ENCODE assay signal across 17 mouse cellular contexts in genomic region chr2:65193091-65193795, GRCm38 (mm10). TPM values are rescaled to one million over a fixed set of nuclear protein-coding genes. Genes with fewer than 3 reads are reported as not detected.
DNase-seq lines count a peak whose midpoint lies in the region; ATAC-seq and TF ChIP-seq lines count a peak whose summit lies in the region.
"Had no signal": no experiment of that assay in that cellular context is flagged by ENCODE, and none has a peak within 500 bp of the region (broad histone marks: within the 10 kb centered on the region; RNA-seq: fewer than 3 reads in every experiment).

No protein-coding gene starts in this region.

- H3K9ac ChIP-seq in heart, adult 2 months (ENCODE audit: low read depth, low read length) = no peak overlapping the region
- H3K9ac ChIP-seq in liver, adult 2 months (ENCODE audit: low read depth, low read length) = no peak overlapping the region
- no peak overlapping the region for H3K9ac ChIP-seq in liver, embryonic 11.5 days (ENCODE audit: low read depth, low read length)
- H3K9ac ChIP-seq: forebrain, postnatal 0 days; hindbrain, embryonic 12.5 days; neural tube, embryonic 15.5 days had no signal

- H3K36me3 ChIP-seq in heart, adult 2 months (ENCODE audit: control insufficient read depth, insufficient read depth, low read length) = peaks cover 18% of the 10 kb centered on the region
- H3K36me3 ChIP-seq in liver, adult 2 months (ENCODE audit: control insufficient read depth, insufficient read depth, low read length) = no peaks in the 10 kb centered on the region
- no peaks in the 10 kb centered on the region for H3K36me3 ChIP-seq in liver, embryonic 11.5 days (ENCODE audit: control insufficient read depth, insufficient read depth, low read length)
- H3K36me3 ChIP-seq: hindbrain, embryonic 12.5 days; neural tube, embryonic 15.5 days had no signal

- ATAC-seq in liver, embryonic 11.5 days (replicated peaks; ENCODE audit: low FRiP score) = no peak
- 0 out of 2 replicates have a peak, but pooled peaks have one; percentile 12 for ATAC-seq in common myeloid progenitor, adult 5-6 weeks (replicated peaks; ENCODE audit: low read depth, poor library complexity, severe bottlenecking)
- ATAC-seq: CD4-positive, CD25-positive, alpha-beta regulatory T cell, adult 4 months; forebrain, postnatal 0 days; intestine, embryonic 16.5 days had no signal

- no peak for TF ChIP-seq EP300 in heart, adult 2 months (IDR thresholded peaks at IDR 0.05; ENCODE audit: insufficient read depth, low read depth, low read length)

- 41% methylated on average over 12 of the region's 12 CpGs for WGBS in heart, adult 2 months
- 75% methylated on average over 12 of the region's 12 CpGs for WGBS in liver, adult 2 months
- 71% methylated on average over 12 of the region's 12 CpGs for WGBS in liver, embryonic 11.5 days

- H3K4me1 ChIP-seq in heart, adult 2 months (ENCODE audit: control insufficient read depth, insufficient read depth, low read length) = peaks cover 17% of the 10 kb centered on the region
- H3K4me1 ChIP-seq in liver, adult 2 months (ENCODE audit: control insufficient read depth, insufficient read depth, low read length) = peaks cover 4% of the 10 kb centered on the region
- no peaks in the 10 kb centered on the region for H3K4me1 ChIP-seq in liver, embryonic 11.5 days (replicated peaks; ENCODE audit: control insufficient read depth, insufficient read depth, low read length)
- H3K4me1 ChIP-seq: hindbrain, embryonic 12.5 days; neural tube, embryonic 15.5 days had no signal

- TF ChIP-seq POLR2A in heart, adult 2 months (IDR thresholded peaks at IDR 0.05; ENCODE audit: insufficient read depth, low read depth, low read length) = no peak
- TF ChIP-seq POLR2A in liver, adult 2 months (IDR thresholded peaks at IDR 0.05; ENCODE audit: extremely low read depth, insufficient read depth, low read length) = no peak

- intact Hi-C loops in heart, adult 2 months (cut with DNase I) = no loop called here

- H3K4me3 ChIP-seq in heart, adult 2 months = no peak overlapping the region
- H3K4me3 ChIP-seq in liver, adult 2 months (ENCODE audit: insufficient read depth, low read depth, low read length) = no peak overlapping the region
- H3K4me3 ChIP-seq in liver, embryonic 11.5 days (ENCODE audit: low read depth, low read length) = no peak overlapping the region
- H3K4me3 ChIP-seq: hindbrain, embryonic 12.5 days; neural tube, embryonic 15.5 days had no signal

- H3K79me2 ChIP-seq in heart, adult 2 months (replicated peaks; ENCODE audit: control insufficient read depth, insufficient read depth, low read length) = peaks cover 2% of the 10 kb centered on the region; the same call in 1 of the 2 replicates
- peaks cover 16% of the 10 kb centered on the region; the same call in 1 of the 2 replicates for H3K79me2 ChIP-seq in liver, adult 2 months (ENCODE audit: control insufficient read depth, insufficient read depth, low read length)

- no peak for TF ChIP-seq CTCF in heart, adult 2 months (IDR thresholded peaks at IDR 0.05)
- no peak for TF ChIP-seq CTCF in liver, adult 2 months (IDR thresholded peaks at IDR 0.05; ENCODE audit: low read depth, low read length)

- H3K27ac ChIP-seq in heart, adult 2 months = peak overlapping the region; percentile 17; the same call in 1 of the 2 replicates
- no peak overlapping the region for H3K27ac ChIP-seq in liver, adult 2 months (replicated peaks; ENCODE audit: insufficient read depth, low read depth, low read length)
- no peak overlapping the region for H3K27ac ChIP-seq in liver, embryonic 11.5 days (ENCODE audit: low read depth, low read length)
- H3K27ac ChIP-seq: hindbrain, embryonic 12.5 days; neural tube, embryonic 15.5 days had no signal

- no peak for DNase-seq in heart, adult 2 months
- DNase-seq in heart, postnatal 4 days = no peak
- peak; percentile 48 for DNase-seq in liver, adult 2 months (ENCODE audit: extremely low read depth, low read depth, low spot score)
- DNase-seq in liver, embryonic 11.5 days (ENCODE audit: low spot score) = no peak
- DNase-seq in 416B (ENCODE audit: low read depth) = peak; percentile 8
- DNase-seq in left cerebral cortex, adult 11 months (ENCODE audit: low spot score) = no peak
- no peak for DNase-seq in thymus, postnatal 4 days
- DNase-seq: cerebellum, postnatal 14 days; forebrain, postnatal 0 days; gastrocnemius, postnatal 25 days; lung, postnatal 10 days had no signal

- no peaks in the 10 kb centered on the region for H3K27me3 ChIP-seq in heart, adult 2 months (ENCODE audit: control insufficient read depth, insufficient read depth, low read length)
- no peaks in the 10 kb centered on the region for H3K27me3 ChIP-seq in liver, adult 2 months (ENCODE audit: control insufficient read depth, insufficient read depth, low read length)
- H3K27me3 ChIP-seq in liver, embryonic 11.5 days (replicated peaks; ENCODE audit: control insufficient read depth, insufficient read depth, low read length) = no peaks in the 10 kb centered on the region
- H3K27me3 ChIP-seq: hindbrain, embryonic 12.5 days; neural tube, embryonic 15.5 days had no signal

- H3K4me2 ChIP-seq in liver, embryonic 11.5 days = no peak overlapping the region
- H3K4me2 ChIP-seq: hindbrain, embryonic 12.5 days; neural tube, embryonic 15.5 days had no signal

- no peaks in the 10 kb centered on the region for H3K9me3 ChIP-seq in liver, embryonic 11.5 days (ENCODE audit: control insufficient read depth, low read length)
- H3K9me3 ChIP-seq: neural tube, embryonic 15.5 days had no signal

RNA-seq across cellular contexts. Expression of gene Cobll1, which starts 46.0 kb away (rescaled TPM):
- 10 to 100 TPM; 53.3 to 76.8 TPM for total RNA-seq in heart, adult 2 months (2021)
- polyA plus RNA-seq in heart, adult 2 months (2012; rRNA removed) = 19.3 and 35.1 TPM in 2 replicates
- total RNA-seq in heart, postnatal 4 days (2021) = 10 to 100 TPM; 34.5 to 34.7 TPM
- total RNA-seq in liver, adult 2 months (2014; rRNA removed) = 13.6 and 16.0 TPM in 2 replicates
- polyA plus RNA-seq in liver, adult 2 months (2012; rRNA removed) = 9.4 and 10.0 TPM in 2 replicates
- polyA plus RNA-seq in liver, embryonic 11.5 days (2014; fragmentation: Nextera tagmentation; extraction: Ambion mirVana) = 5.8 and 6.4 TPM in 2 replicates
- 3.9 and 6.9 TPM in 2 replicates for total RNA-seq in common myeloid progenitor, adult 5-6 weeks (2017)
- total RNA-seq: MEL had no signal

Comparison
In these comparisons a context has a peak if more than half of its experiments do, and no peak if none do; other contexts are left out.
1. DNase-seq: peak in liver, adult 2 months (single experiment) and 416B (single experiment); none in heart, adult 2 months (0 of 2), heart, postnatal 4 days (single experiment), liver, embryonic 11.5 days (single experiment), left cerebral cortex, adult 11 months (single experiment) and thymus, postnatal 4 days (single experiment).